Mouse (Mus musculus) olfactory bulb, adult 2 months (tissue): ENCODE results near the gene Sik1.

Experiments
- CTCF ChIP-seq: fragments of 200-500 bp; IDR thresholded peaks from 2 replicates; pipeline ENCODE4 v1.5.1; 2012; ENCODE audit warnings: low read depth, mild to moderate bottlenecking, low read length, moderate library complexity; ENCODE audit not compliant: insufficient read depth
- POLR2A ChIP-seq: fragments of 200-500 bp; IDR thresholded peaks from 2 replicates; pipeline ENCODE4 v1.6.1; 2012; ENCODE audit warnings: mild to moderate bottlenecking, low read depth, low read length, moderate library complexity; ENCODE audit not compliant: insufficient read depth

GRCm38 (mm10) chr17:31901461-31902204 lies 46.0 kb upstream of the Sik1 start:
- TF ChIP-seq CTCF (no peak), POLR2A (no peak)
